Mouse (Mus musculus) embryonic facial prominence, embryonic 10.5 days (tissue): Measurements from ENCODE around the gene Apba2. TPM values are rescaled to one million over a fixed set of nuclear protein-coding genes. Genes with fewer than 3 reads are reported as not detected.

Source experiments
- DNase-seq: peaks from one replicate; pipeline ENCODE4 v3.0.0-alpha.2; 2017; ENCODE audit warnings: low spot score
- H3K27ac ChIP-seq: fragments of 300-500 bp; sonication (generic); replicated peaks from 2 replicates; pipeline ENCODE4 v1.5.1; 2016; ENCODE audit warnings: mild to moderate bottlenecking
- H3K27me3 ChIP-seq: fragments of 300-500 bp; sonication (generic); replicated peaks from 2 replicates; pipeline ENCODE4 v1.6.1; 2016; ENCODE audit warnings: low read depth, mild to moderate bottlenecking; ENCODE audit not compliant: poor library complexity, severe bottlenecking
- H3K36me3 ChIP-seq: fragments of 300-500 bp; sonication (generic); replicated peaks from 2 replicates; pipeline ENCODE4 v1.6.1; 2016; ENCODE audit warnings: mild to moderate bottlenecking, moderate library complexity
- H3K4me1 ChIP-seq: fragments of 300-500 bp; sonication (generic); 2 replicates; pipeline ENCODE4 v1.6.1; 2016
- H3K4me3 ChIP-seq: fragments of 300-500 bp; sonication (generic); 2 replicates; pipeline ENCODE4 v1.5.1; 2016; ENCODE audit warnings: mild to moderate bottlenecking, moderate library complexity
- H3K9me3 ChIP-seq: fragments of 300-500 bp; sonication (generic); 2 replicates; pipeline ENCODE4 v1.6.1; 2016; ENCODE audit warnings: mild to moderate bottlenecking
- WGBS: fragments of 180-500 bp; shearing (Covaris S2); methylation state at CpG from one replicate; pipeline ENCODE4 v1.1.7; 2016; 5-methylcytosine and 5-hydroxymethylcytosine counted together
- polyA plus RNA-seq: library from polyadenylated mRNA; unstranded; fragments of >200 nt; fragmentation: Nextera tagmentation; extraction: Ambion mirVana; gene quantifications from 2 replicates; pipeline ENCODE4 v1.2.1, GENCODE M21; 2016

The Apba2 gene
- polyA plus RNA-seq, 1 experiment from 2014 or later, result 20.7 TPM

DNA sequence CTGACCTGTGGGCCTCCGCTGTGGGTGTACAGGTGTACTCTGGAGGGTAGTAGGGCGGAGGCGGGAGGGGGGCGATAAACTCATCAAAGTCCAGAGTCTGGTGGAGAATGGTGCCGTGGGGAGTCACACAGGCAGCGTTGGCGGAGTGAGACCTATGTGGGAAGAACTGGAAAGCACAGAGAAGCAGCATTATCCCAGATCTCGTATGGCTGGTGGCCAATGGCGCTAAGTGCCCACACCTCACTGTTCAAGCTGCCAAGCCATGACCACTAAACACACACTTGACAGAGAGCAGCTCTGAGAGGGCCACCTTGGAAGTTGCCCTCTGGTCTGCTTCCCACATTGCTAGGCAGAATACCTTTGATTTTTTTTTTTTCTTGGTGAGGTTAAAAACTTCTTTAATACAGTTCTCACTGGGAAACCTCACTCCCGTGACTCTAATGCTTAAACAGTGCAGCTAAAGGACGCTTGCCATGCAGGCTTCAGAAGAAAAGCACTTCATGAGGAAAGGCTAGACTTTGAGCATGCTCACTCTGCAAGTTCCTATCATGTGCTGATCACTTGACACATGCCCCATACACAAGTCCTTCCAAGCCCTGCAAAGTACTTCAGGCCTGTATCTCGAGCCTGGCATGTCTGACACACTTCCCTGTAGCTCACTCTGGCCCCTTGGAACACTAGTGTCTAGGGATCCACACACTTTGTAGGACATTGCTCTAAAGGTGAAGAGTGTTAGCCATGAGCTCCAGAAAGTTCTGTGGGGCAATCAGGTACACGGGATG lies 275.4 kb downstream of the Apba2 start:
- Histone ChIP-seq H3K9me3 (no peaks in the 10 kb centered on the region), H3K4me1 (peaks cover 16% of the 10 kb centered on the region), H3K27ac (no peak overlapping the region), H3K4me3 (no peak overlapping the region), H3K27me3 (no peaks in the 10 kb centered on the region), H3K36me3 (no peaks in the 10 kb centered on the region)
- no peak for DNase-seq
- 90% methylated on average over 13 of the region's 13 CpGs for WGBS

GRCm38 (mm10) chr7:64779501-64779900 lies 278.0 kb downstream of the Apba2 start:
- no peak for DNase-seq
- Histone ChIP-seq H3K27me3 (no peaks in the 10 kb centered on the region), H3K9me3 (no peaks in the 10 kb centered on the region), H3K4me3 (no peak overlapping the region), H3K4me1 (peaks cover 7% of the 10 kb centered on the region), H3K36me3 (no peaks in the 10 kb centered on the region), H3K27ac (no peak overlapping the region)
- WGBS, result 85% methylated on average over 4 of the region's 4 CpGs

- no peaks in the 10 kb centered on the region; the same call in 1 of the 2 replicates for H3K27me3 ChIP-seq
- H3K9me3 ChIP-seq, result no peaks in the 10 kb centered on the region
- DNase-seq, result no peak
- WGBS, result 41% methylated on average over 3 of the region's 3 CpGs
- no peaks in the 10 kb centered on the region for H3K36me3 ChIP-seq
- no peak overlapping the region for H3K4me3 ChIP-seq
- no peak overlapping the region for H3K27ac ChIP-seq
- H3K4me1 ChIP-seq, result peaks cover 17% of the 10 kb centered on the region
Measured at GRCm38 (mm10) chr7:64785040-64785439, 283.5 kb downstream of the Apba2 start.

DNA sequence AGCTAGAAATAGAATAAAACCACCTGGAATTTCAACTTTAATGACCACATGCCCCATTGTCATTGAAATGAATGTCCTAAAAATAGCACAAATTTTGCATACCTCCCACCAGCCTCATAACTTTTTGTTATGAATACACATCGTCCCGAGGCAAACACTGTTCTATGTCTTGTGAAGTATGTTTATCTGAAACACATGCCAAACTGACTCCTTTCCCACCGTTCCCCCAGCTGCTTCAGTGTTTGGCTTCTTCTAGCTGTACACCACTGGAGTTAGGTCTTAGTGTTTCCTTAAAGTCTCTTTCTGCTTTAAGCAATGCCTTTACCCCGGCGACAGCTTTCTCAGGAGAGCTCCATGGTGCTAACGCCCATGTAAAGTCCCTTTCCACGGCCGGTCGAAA lies 289.6 kb downstream of the Apba2 start:
- Histone ChIP-seq H3K36me3 (no peaks in the 10 kb centered on the region), H3K4me1 (peaks cover 10% of the 10 kb centered on the region), H3K4me3 (no peak overlapping the region), H3K9me3 (no peaks in the 10 kb centered on the region), H3K27me3 (no peaks in the 10 kb centered on the region; the same call in 1 of the 2 replicates), H3K27ac (no peak overlapping the region)
- DNase-seq, result no peak
- WGBS, result 86% methylated on average over 9 of the region's 9 CpGs

DNA sequence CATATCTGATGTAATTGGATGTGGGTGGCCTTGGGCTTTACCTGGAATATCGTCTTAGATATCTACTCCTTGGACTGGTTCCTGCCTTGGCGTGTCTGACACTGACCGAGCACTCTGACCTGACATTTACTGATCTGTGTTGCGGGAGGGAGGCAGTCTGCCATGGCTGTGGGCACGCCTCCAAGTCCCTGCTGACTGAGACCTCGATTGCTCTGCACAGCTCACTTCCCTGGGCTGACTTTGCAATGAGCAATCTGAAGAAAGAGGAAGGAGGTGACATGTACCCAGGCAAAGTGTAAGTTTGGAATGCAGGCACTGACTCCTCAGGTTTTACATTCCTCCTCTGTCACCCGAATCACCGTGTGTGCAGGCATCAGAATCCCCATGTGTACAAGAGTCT lies 290.5 kb downstream of the Apba2 start:
- Histone ChIP-seq H3K4me1 (peaks cover 5% of the 10 kb centered on the region), H3K4me3 (no peak overlapping the region), H3K9me3 (no peaks in the 10 kb centered on the region), H3K36me3 (no peaks in the 10 kb centered on the region), H3K27ac (no peak overlapping the region), H3K27me3 (no peaks in the 10 kb centered on the region; the same call in 1 of the 2 replicates)
- DNase-seq, result no peak
- WGBS, result 83% methylated on average over 8 of the region's 8 CpGs

DNA sequence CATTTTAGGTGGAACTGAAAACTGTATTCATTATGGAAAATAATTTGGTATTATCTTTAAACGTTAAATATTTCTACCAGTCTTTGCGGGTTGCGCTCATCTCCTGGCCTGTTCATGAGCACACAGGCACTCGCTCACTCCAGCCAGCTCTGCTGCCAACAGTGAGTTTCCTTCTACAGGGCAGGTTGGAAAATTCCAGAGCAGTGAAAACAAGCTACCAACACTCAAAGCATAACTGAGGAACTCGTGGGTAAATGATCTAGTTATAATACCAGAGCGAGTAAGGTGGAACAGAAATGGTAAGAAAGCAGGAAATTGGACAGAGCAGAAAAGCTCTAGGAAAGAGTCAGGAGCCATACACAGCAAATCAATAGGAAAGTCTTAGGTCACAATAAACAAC lies 294.0 kb downstream of the Apba2 start:
- Histone ChIP-seq H3K36me3 (no peaks in the 10 kb centered on the region), H3K9me3 (no peaks in the 10 kb centered on the region), H3K4me3 (no peak overlapping the region), H3K27ac (no peak overlapping the region), H3K4me1 (peaks cover 11% of the 10 kb centered on the region), H3K27me3 (no peaks in the 10 kb centered on the region)
- DNase-seq, result no peak
- WGBS, result 83% methylated on average over 6 of the region's 6 CpGs

Other genes with a start within 250 kb of the Apba2 start
- 10.7 and 11.4 TPM in 2 replicates for gene Mtmr10, start 214.1 kb upstream of the Apba2 start, polyA plus RNA-seq
- gene Fan1, start 127.6 kb upstream of the Apba2 start, polyA plus RNA-seq, result 9.4 and 10.7 TPM in 2 replicates
- gene Mphosph10, start 109.4 kb upstream of the Apba2 start, polyA plus RNA-seq, result 53.4 and 56.1 TPM in 2 replicates
- 44.0 and 44.6 TPM in 2 replicates for gene Mcee, start 109.1 kb upstream of the Apba2 start, polyA plus RNA-seq